Mouse (Mus musculus) frontal cortex, postnatal 36 days (tissue): ENCODE data around the gene Dmgdh.

Experiments
- DNase-seq, 2 experiments: peaks; one replicate each; pipeline ENCODE4 v3.0.0; 2022; ENCODE audit warnings: low spot score in 2 of 2

Dmgdh gene

DNA sequence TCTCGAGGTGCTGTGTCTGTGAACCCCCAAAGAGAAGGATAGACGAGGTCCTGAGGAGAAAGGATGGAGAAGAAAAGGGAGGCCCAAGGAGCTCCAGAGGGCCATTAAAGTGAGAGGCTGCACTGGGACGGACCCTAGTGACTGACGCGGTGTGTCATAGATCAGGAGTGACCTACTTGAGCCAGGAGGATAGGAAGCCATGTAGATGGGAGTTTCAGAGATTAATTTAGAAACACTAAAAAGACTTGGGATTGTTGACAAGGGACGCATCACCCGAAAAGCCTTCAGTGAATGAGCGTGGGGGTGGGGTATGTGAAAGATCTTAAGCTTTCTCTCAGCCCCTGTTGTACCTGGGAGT lies 98.0 kb downstream of the Dmgdh start:
- DNase-seq, result no peak

DNA sequence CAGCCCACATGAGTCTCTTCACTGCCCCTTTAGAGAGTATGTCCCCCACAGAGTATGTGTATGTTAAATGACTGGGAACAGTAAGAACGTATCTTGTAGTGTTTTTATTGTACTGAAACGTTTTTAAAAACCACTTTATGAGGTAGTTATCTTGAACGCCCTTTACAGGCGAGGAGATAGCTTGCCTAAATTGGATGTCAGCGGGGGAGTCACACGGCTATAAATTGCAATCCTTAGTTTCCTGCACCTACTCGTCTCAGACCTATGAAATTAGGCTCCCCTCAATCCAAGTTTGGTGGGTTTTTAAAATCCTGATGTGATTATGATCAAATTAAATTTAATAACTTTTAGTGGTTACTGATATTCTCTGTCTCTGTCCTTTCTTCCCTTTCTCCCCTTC lies 98.6 kb downstream of the Dmgdh start:
- DNase-seq, result peak in 1 of 2 experiments; percentile 30

DNA sequence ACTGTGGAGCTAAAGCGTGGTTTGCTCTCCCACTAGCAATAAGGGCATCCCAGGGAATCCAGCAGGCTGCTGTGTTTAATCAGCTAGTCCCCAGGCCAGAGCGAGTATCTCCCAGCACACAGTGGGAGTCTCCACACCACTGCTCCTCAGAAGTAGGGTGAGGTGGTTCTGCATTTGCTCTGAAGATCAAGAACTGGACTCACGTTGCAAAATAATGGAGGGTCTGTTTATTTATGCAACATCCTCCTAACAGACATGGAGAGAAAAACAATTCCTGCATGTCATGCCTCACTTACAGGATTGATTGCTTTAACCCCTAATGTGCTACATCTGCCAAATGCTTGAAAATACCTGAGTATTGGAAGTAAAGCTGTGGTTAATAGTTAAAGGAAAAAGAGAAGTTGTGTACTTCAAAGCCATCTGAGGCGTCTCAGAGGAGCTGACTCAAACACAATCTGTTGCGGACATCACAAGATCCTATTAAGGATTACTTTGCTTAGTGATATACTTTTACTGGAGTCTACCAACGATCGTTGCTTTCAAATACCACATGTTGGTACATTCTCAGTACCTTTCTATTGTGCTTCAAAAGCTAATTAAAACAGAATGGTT lies 99.6 kb downstream of the Dmgdh start:
- DNase-seq, result peak in 1 of 2 experiments; percentile 12

DNA sequence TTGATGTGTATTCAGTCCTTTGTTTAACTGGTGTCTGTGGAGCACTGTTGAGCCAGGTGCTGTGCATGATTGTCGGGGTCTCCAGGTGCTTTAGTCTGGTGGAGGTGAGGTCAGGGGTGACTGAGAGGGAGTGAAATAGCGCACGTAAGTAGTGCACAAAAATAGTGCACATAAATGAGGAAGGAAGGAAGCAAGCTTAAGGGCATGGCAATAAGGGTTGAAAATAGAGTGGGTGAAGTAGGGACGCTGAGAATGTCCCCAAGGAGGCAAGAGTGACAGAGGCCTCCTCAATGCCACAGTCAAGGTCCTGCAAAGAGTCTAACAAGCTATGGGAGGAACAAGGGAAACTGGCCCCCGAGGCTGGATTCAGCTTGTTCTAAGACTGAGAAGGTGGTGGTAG lies 108.6 kb downstream of the Dmgdh start:
- DNase-seq, result no peak

DNA sequence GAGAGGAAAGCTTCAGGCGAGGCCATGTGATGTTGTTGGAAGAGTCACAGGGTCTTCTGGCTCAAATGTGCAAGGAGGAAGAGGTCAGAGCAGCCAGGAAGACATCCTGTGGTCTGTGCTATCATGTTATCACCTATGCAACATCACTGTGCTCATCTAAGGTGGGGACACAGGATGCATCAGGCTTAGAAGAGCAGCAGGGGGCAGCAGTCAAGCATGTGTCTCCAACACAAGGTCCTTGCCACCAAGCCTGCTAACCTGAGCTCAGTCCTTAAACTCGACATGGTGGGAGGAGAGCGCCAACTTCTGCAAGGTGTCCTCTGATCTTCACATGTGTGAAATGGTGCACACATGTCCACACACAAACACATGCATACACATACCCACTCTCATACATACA lies 111.1 kb downstream of the Dmgdh start:
- no peak for DNase-seq

- DNase-seq, result no peak
Measured at GRCm38 (mm10) chr13:93786051-93786450, 111.8 kb downstream of the Dmgdh start.

DNA sequence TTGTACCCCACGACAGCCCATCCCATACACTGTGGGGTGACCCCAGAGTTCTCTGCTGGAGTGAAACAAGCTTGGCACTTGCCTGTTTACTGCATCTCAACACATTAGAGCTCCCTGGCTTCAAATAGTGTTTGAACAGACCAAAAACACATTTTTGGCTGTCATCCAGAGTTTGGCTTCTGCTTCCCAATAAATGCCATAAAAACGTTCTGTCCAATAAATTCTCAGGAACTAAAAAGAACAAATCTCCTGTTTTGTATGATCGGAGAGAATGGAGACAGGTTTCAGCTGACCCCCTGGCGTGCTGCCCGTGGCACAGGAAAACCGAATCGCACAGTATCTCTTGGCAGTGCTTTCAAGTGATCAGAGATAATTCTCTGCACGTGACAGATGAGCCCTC lies 113.4 kb downstream of the Dmgdh start:
- no peak for DNase-seq

DNA sequence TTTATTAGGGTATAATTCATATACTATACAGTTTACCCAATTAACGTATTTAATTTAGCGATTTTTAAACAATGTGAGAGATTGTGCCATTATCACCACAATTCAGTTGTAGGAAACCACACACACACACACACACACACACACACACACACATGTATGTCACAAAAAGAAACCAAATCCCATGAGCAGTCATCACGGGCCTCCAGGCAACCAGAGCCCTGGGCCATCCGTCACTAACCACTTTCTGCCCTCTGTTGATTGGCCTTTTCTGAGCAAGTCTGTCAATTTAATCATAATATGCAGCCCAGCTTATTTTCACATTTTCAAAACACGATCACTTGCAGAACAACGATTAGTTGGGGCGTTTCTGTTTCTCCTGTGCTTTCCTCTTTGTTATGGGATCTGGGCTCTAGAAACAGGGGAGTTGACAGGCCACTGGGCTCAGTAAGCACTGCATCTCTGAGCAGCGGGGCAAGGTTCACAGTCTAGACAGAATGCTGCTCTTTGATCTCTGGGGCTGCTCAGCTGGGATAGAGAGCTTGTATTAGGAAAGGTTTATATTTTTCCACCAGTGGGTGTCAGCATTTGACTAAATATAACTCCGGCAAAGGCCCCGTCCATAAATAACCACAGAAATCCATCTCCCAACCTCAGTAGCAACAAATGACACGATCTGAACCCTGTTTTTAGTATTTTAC lies 118.9 kb downstream of the Dmgdh start:
- no peak for DNase-seq

GRCm38 (mm10) chr13:93793643-93794182 lies 119.5 kb downstream of the Dmgdh start:
- DNase-seq, result no peak

DNA sequence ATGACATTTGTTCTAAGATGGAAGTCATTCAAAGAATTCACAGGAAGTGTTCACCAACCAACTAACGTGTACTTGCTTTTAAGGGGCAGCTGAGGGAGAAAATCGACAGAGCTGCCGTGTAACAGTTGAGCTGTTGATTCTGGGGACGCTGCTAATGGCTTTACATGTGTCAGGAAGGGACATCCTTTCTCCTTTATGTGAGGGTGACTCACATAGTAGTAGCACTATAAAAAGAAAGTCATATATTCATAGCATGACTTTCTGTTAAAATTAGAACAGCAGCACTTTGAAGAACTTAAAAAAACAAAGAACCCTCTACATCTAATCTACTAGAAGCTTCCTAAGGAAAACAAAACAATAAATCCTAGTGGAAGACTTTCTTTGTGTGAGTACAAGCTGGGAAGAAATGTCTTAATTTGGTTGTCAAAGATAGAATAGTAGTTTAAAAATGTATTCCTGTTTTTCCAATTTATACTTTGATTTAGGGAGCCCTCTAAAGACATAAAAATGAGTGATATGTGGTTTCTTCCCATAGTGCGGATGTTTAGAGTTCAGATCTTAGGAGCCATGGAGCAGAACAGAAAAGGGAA lies 122.9 kb downstream of the Dmgdh start:
- DNase-seq, result no peak
